ENCODE assay signal across 8 mouse cellular contexts in the genomic region with DNA sequence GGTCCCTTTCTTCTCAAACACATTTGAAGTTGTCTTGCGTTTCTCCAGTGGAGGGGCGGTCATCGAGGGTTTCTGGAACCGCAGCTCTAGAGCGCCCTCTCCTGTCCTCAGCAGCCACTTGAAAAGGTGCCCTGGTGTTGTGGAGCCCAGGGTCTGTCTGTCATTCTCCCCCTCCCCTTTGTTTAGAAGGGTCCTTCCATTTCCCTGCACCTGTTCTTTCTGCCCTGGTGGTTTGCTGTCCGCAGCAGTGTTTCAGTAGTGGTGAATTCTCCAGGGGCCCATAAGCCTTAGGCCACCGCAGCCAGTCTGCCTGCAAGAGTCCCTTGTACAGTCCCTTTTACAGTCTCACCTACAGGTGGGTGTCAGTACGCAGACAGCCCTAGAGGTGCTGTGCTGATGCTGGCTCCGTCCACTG.
DNase-seq lines count a peak whose midpoint lies in the region; ATAC-seq and TF ChIP-seq lines count a peak whose summit lies in the region.

No protein-coding gene starts in this region.

- intact Hi-C loops in heart, postnatal 14 days (cut with DNase I): loop anchor here (10.0 kb wide), 1 partner anchor 737 kb away; no protein-coding TSS in a partner anchor

- H3K27me3 ChIP-seq in Patski: no peaks in the 10 kb centered on the region
- H3K27me3 ChIP-seq in liver, embryonic 15.5 days: no peaks in the 10 kb centered on the region
- no peaks in the 10 kb centered on the region for H3K27me3 ChIP-seq in hindbrain, embryonic 16.5 days (replicated peaks; ENCODE audit: control insufficient read depth, insufficient read depth, low read length)

- CTCF ChIA-PET in Patski (lab: Charles Lee): no interaction called here

- peaks cover 64% of the 10 kb centered on the region for H3K4me1 ChIP-seq in liver, embryonic 15.5 days (replicated peaks)
- H3K4me1 ChIP-seq in hindbrain, embryonic 16.5 days (ENCODE audit: control insufficient read depth, insufficient read depth, low read depth, low read length): no peaks in the 10 kb centered on the region

- H3K4me3 ChIP-seq in liver, embryonic 15.5 days (replicated peaks): no peak overlapping the region
- H3K4me3 ChIP-seq in hindbrain, embryonic 16.5 days (ENCODE audit: low read length): no peak overlapping the region

- POLR2A ChIA-PET in Patski (lab: Charles Lee): no interaction called here

- WGBS in liver, embryonic 15.5 days (ENCODE audit: insufficient replicate concordance): 58% methylated on average over 9 of the region's 9 CpGs
- 64% methylated on average over 9 of the region's 9 CpGs for WGBS in hindbrain, embryonic 16.5 days

- in situ Hi-C loops in Patski (cut with MboI; ENCODE audit: low pct_unique_long_range_greater_than_20kb): no loop called here

- no peaks in the 10 kb centered on the region for H3K9me3 ChIP-seq in liver, embryonic 15.5 days (replicated peaks)
- no peaks in the 10 kb centered on the region for H3K9me3 ChIP-seq in hindbrain, embryonic 16.5 days (ENCODE audit: control insufficient read depth, low read length)

- ATAC-seq in Patski: no peak
- ATAC-seq in liver, embryonic 15.5 days (ENCODE audit: insufficient read depth): peak; percentile 56; the same call in 1 of the 2 replicates
- ATAC-seq in hindbrain, embryonic 16.5 days: no peak

- no peak overlapping the region for H3K27ac ChIP-seq in liver, embryonic 15.5 days (replicated peaks)
- H3K27ac ChIP-seq in hindbrain, embryonic 16.5 days (ENCODE audit: low read depth, low read length): no peak overlapping the region

- no peak overlapping the region for H3K4me2 ChIP-seq in liver, embryonic 15.5 days
- H3K4me2 ChIP-seq in hindbrain, embryonic 16.5 days (ENCODE audit: low read length): no peak overlapping the region

- DNase-seq in left cerebral cortex, adult 18-20 months (ENCODE audit: low spot score in 2 of 2): peak; percentile 25 to 54
- no peak for DNase-seq in left cerebral cortex, adult 8-10 months (ENCODE audit: low spot score in 2 of 2)
- DNase-seq in Patski (ENCODE audit: low read depth, low spot score): no peak
- peak; percentile 37 for DNase-seq in cerebellum, adult 8-10 months
- DNase-seq in heart, postnatal 14 days: peak; percentile 36 to 64
- peak; percentile 60 for DNase-seq in right cerebral cortex, postnatal 14 days

- peak; percentile 61 for TF ChIP-seq CTCF in Patski (IDR thresholded peaks at IDR 0.05)

- no peaks in the 10 kb centered on the region for H3K36me3 ChIP-seq in liver, embryonic 15.5 days (replicated peaks)
- H3K36me3 ChIP-seq in hindbrain, embryonic 16.5 days (ENCODE audit: control insufficient read depth, insufficient read depth, low read length): no peaks in the 10 kb centered on the region

- H3K9ac ChIP-seq in liver, embryonic 15.5 days: no peak overlapping the region
- no peak overlapping the region for H3K9ac ChIP-seq in hindbrain, embryonic 16.5 days (ENCODE audit: low read depth, low read length)

Comparison
In these comparisons a context has a peak if more than half of its experiments do, and no peak if none do; other contexts are left out.
1. DNase-seq: peak in left cerebral cortex, adult 18-20 months (2 of 2), cerebellum, adult 8-10 months (single experiment), heart, postnatal 14 days (2 of 2) and right cerebral cortex, postnatal 14 days (single experiment); none in left cerebral cortex, adult 8-10 months (0 of 2) and Patski (single experiment).